Mouse (Mus musculus): ENCODE measurements around the gene Nudt22. TPM values are rescaled to one million over a fixed set of nuclear protein-coding genes. Genes with fewer than 3 reads are reported as not detected.
"Not testable (repeated sequence)": the region's sequence is repeated elsewhere in the genome, so short reads cannot be mapped to it uniquely, and the experiment has no call there.

The Nudt22 gene
- polyA plus RNA-seq, 1 experiment from 2014 or later: 20.2 TPM

DNA sequence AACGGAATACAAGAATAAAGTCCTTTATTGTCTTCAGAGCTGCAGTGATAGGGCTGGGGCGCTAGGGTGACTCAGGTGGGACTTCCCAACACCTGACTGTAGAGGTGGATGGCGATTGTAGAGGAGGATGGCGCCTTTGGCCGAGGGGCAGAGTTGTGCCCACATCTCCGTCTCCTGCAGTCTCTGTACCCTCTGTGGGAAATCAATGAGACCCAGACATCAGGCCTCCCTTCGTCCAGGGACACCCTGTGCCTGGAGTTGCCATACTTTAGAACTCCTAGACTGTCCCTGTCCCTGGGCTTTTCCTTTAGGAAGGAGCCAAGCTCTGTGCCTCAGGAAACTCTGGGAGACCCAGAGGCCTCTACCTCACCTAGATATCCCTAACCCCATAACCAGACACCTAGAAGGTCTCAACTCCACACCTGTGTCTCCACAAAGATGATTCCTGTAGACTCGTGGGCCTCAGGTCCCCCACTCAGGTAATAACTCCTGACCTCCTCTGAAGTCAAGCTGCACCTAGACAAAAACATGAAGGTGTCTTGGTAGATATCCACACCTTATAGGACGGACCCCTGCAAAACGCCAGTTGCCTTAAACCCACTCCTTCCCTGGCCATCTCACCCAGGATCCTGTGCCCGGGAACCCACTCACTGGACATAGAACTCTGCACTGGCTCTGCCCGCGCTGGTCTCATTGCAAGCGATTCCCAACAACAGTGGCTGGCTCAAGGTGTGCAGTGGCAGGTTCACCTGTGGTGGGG lies 2.7 kb downstream of the Nudt22 start:
- H3K4me1 ChIP-seq (replicated peaks): peaks cover 47% of the 10 kb centered on the region
- peak overlapping the region; percentile 53 for H3K4me3 ChIP-seq (replicated peaks)
- peak overlapping the region; percentile 72 for H3K9ac ChIP-seq (replicated peaks)
- 65% methylated on average over 14 of the region's 14 CpGs for WGBS
- H3K9me3 ChIP-seq: no peaks in the 10 kb centered on the region
- no peaks in the 10 kb centered on the region for H3K27me3 ChIP-seq
- H3K4me2 ChIP-seq (replicated peaks): peak overlapping the region; percentile 89
- H3K36me3 ChIP-seq: peaks cover 6% of the 10 kb centered on the region; the same call in 1 of the 2 replicates
- H3K27ac ChIP-seq: peak overlapping the region; percentile 52
- no peak; the same call in 1 of the 2 replicates for ATAC-seq

DNA sequence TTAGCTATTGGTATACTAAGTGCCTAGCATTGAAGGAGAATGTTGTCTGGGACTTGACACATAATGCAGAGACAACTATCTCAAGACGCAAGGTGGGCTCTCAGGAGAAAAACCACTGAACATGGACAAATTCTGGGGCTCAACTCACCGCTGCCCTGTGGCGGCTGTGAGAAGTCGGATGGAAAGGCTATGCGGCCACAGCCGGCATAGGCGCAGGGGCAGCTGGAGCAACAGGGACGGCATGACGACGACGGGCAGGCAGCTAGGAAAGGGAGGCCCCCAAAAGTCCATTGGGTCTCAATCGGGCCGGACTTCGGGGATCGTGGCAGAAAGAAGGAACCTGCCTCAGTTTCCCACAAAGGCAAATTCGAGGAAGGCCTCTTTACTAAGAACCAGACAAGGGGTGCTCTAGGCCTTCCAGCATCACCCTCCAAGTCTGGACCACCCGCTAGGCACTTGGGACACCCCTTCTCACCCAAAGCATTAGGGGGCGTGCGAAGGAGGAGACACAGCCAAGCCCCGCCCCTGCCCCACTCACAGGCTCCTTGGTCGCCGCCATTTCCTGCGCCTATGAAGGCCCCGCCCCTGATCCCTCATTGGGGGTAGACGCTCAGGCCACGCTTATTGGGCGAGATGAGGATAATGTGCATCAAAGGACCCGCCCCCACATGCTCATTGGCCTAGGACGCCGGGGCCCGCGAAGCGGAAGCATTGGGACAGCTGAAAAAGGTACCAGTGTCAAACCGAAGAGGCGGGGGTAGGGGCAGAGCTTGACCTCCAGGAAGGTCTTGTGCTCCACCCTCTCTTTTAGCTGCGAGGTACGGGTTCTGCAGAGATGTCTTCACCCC lies 3.7 kb downstream of the Nudt22 start, which contains the start of gene Dnajc4:
Dnajc4 (minus strand) TSS at position 562 of the 848 bp plus-strand sequence.
- peak; percentile 94 for ATAC-seq
- H3K4me2 ChIP-seq (replicated peaks): peak within 1 kb of the TSS; percentile 89
- H3K27ac ChIP-seq: peak within 1 kb of the TSS; percentile 52
- no peaks in the 10 kb centered on the region for H3K9me3 ChIP-seq
- H3K4me3 ChIP-seq (replicated peaks): peak within 1 kb of the TSS; percentile 53
- 2% methylated on average over 37 of the region's 37 CpGs for WGBS
- H3K27me3 ChIP-seq: no peaks in the 10 kb centered on the region
- H3K36me3 ChIP-seq: 0 out of 2 replicates have a peak, but pooled peaks cover 3% of the 10 kb centered on the region
- peaks cover 50% of the 10 kb centered on the region for H3K4me1 ChIP-seq (replicated peaks)
- H3K9ac ChIP-seq (replicated peaks): peak within 1 kb of the TSS; percentile 74

DNA sequence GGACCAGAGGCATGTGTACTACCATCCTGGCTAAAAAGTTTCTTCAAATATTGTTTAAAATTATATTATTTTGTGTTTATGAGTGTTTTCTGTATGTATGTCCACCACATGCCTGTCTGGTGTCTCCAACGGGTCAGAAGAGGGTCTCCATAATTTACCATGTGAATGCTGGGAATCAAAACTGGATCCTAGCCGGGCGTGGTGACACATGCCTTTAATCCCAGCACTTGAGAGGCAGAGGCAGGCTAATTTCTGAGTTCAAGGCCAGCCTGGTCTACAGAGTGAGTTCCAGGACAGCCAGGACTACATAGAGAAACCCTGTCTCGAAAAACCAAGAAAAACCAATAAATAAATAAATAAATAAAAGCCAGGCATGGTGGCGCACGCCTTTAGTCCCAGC lies 4.8 kb downstream of the Nudt22 start:
- H3K4me1 ChIP-seq (replicated peaks): peaks cover 50% of the 10 kb centered on the region

DNA sequence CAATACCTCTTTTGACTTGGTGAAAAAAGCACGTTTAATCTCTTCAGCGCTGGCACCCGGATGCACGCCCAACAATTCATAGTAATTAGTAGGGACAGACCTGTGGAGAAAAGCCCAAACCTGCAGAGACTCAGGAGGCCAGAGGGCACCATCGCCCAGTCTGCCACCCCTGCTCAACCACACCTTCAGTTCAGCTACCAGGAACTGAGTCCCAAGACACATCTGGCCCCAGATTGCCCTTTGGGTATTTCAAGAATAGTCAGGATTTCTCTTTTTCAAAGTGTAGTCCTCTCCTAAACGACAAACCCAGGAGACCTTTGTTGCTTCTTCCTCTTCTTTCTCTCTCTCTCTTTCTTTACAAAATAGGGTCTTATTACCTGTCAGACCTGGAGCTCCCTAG lies 5.2 kb downstream of the Nudt22 start:
- no peaks in the 10 kb centered on the region for H3K9me3 ChIP-seq
- no peak overlapping the region for H3K27ac ChIP-seq
- peaks cover 5% of the 10 kb centered on the region; the same call in 1 of the 2 replicates for H3K36me3 ChIP-seq
- no peak overlapping the region for H3K4me2 ChIP-seq (replicated peaks)
- H3K4me1 ChIP-seq (replicated peaks): peaks cover 51% of the 10 kb centered on the region
- no peak overlapping the region for H3K9ac ChIP-seq (replicated peaks)
- ATAC-seq: no peak
- WGBS: 93% methylated on average over 6 of the region's 6 CpGs
- no peaks in the 10 kb centered on the region for H3K27me3 ChIP-seq
- H3K4me3 ChIP-seq (replicated peaks): no peak overlapping the region

More for the DNA sequence above, 4.8 kb downstream of the Nudt22 start:
- not testable (repeated sequence) for H3K4me3 ChIP-seq (replicated peaks); ATAC-seq; H3K36me3 ChIP-seq; H3K9ac ChIP-seq (replicated peaks); H3K27me3 ChIP-seq; H3K27ac ChIP-seq; H3K4me2 ChIP-seq (replicated peaks); H3K9me3 ChIP-seq
- 95% methylated on average over 6 of the region's 6 CpGs for WGBS

DNA sequence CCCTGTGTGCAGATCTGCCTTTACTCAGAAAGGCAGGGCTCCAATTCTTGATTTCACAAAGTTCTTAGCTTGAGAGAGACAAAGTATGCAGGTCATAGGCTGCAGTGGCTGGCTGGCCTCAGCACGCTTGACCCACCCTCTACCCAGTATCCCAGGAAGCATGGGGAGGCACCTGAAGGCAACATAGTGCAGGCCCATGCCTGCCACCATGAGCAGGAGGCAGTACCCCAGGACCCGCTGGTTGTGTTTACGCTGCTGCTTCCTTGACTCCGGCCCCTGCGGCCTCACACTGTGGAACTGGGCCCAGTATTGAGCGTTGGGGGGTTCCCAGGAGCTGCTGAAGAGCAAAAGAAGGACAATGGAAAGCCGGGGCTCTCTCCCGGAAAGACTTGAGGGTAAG lies 6.7 kb downstream of the Nudt22 start:
- no peak for ATAC-seq
- H3K27ac ChIP-seq: no peak overlapping the region
- H3K4me1 ChIP-seq (replicated peaks): peaks cover 37% of the 10 kb centered on the region
- H3K27me3 ChIP-seq: no peaks in the 10 kb centered on the region
- no peak overlapping the region for H3K9ac ChIP-seq (replicated peaks)
- peaks cover 16% of the 10 kb centered on the region for H3K36me3 ChIP-seq
- WGBS: 87% methylated on average over 8 of the region's 8 CpGs
- no peak overlapping the region for H3K4me2 ChIP-seq (replicated peaks)
- H3K9me3 ChIP-seq: no peaks in the 10 kb centered on the region
- H3K4me3 ChIP-seq (replicated peaks): no peak overlapping the region

DNA sequence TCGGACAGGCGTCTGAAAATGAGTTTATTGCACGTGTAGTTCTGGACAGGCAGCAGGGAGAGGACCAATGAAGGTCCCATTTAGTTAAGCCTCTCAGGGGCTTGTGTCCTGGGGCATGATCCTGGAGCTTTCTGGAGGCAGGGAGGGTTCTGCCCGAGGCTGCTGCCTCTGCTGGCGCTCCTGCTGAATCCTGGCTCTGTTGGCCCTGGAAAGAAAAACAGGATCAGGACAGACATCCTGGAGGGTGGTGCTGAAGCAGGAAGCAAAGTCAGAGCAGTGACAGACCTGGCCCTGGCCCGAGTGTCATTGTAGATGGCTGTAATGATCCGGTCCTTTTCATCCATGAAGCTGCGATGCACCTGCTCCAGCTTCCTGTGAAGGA lies 8.0 kb downstream of the Nudt22 start:
- WGBS: 9% methylated on average over 8 of the region's 8 CpGs
- Histone ChIP-seq H3K27me3 (no peaks in the 10 kb centered on the region), H3K9me3 (no peaks in the 10 kb centered on the region), H3K9ac (replicated peaks) (peak overlapping the region; percentile 90), H3K27ac (peak overlapping the region; percentile 73), H3K36me3 (peaks cover 20% of the 10 kb centered on the region), H3K4me3 (replicated peaks) (peak overlapping the region; percentile 81), H3K4me1 (replicated peaks) (peaks cover 30% of the 10 kb centered on the region), H3K4me2 (replicated peaks) (peak overlapping the region; percentile 93)
- ATAC-seq: no peak

DNA sequence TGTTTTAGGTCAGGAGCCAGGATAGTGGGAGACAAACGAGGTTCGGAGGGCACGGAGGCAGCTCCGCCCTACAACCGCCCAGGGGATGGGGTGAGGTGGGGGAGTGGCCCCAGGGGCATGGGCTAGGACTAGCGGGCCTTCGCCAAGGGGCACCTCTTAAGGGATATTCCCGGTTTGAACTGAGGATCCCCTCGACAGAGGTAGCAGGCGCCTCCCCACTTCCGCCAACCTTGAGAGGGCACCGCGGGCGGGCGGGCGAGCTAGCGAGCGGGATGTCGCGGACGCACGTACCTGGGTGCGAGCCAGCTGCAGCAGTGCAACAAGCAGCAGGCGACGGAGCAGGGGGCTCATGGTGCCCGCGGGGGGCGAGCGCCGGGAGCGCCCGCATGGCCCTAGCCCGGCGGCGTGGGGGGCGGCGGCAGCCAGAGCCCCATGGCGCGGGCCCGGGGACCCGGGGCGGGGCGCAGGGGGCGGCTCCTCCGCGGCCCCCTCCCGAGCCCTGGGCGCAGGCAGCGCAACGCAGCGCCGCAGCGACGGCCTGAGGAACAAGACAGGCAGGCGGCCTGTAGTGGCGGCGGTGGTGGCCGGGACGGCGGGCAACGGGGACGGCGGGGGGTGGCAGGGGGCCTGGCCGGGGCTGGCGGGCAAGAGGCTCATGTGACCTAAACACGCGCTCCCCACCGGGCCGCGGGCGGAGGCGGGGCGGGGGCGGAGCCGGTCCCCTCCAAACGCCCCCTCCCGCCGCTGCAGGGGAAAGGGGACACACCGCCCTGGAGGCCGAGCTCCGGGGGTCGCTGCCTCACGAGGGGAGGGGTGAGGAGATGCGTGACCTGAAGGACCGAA lies 8.6 kb downstream of the Nudt22 start, which contains the start of gene Vegfb:
Vegfb (minus strand) TSS at position 591 of the 843 bp plus-strand sequence.
- Histone ChIP-seq H3K9me3 (no peaks in the 10 kb centered on the region), H3K27me3 (no peaks in the 10 kb centered on the region), H3K27ac (peak within 1 kb of the TSS; percentile 73), H3K4me2 (replicated peaks) (peak within 1 kb of the TSS; percentile 93), H3K4me1 (replicated peaks) (peaks cover 27% of the 10 kb centered on the region), H3K4me3 (replicated peaks) (peak within 1 kb of the TSS; percentile 81), H3K36me3 (peaks cover 26% of the 10 kb centered on the region), H3K9ac (replicated peaks) (peak within 1 kb of the TSS; percentile 90)
- 1% methylated on average over 43 of the region's 85 CpGs for WGBS
- peak; percentile 67 for ATAC-seq

DNA sequence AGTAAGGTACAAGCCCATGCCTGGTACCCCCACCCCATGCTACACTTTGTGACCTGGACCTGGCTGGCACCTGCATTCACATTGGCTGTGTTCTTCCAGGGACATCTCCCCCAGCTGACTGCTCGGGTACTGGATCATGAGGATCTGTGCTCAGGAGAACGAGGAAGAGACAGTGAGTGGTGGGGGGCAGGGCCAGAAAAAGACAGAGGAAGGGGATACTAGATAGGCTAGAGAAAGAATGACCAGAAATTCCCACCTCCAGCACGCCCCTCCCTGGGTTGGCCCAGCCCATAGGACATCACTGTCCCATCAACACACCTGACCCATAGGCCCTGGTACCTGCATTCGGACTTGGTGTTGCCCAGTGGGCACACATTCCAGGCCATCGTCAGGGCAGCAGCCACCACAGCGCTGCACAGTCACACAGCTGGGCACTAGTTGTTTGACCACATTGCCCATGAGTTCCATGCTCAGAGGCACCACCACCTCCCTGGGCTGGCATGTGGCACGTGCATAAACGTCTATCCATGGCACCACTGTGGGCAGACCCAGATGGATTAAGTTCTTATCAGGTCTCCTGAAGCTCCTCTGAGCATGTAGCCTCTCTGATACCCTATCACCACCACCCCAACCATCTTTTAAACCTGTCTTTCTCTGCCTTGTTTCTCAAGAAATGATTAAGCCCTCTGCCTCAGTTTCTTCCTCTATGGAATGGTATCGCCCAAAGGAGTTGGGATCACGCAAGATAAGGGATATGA lies 9.8 kb downstream of the Nudt22 start:
- H3K27me3 ChIP-seq: no peaks in the 10 kb centered on the region
- peaks cover 28% of the 10 kb centered on the region for H3K36me3 ChIP-seq
- H3K9ac ChIP-seq (replicated peaks): no peak overlapping the region; the same call in 1 of the 2 replicates
- peak overlapping the region; percentile 81; the same call in 1 of the 2 replicates for H3K4me3 ChIP-seq (replicated peaks)
- H3K9me3 ChIP-seq: no peaks in the 10 kb centered on the region
- ATAC-seq: no peak
- peak overlapping the region; percentile 93 for H3K4me2 ChIP-seq (replicated peaks)
- WGBS: 85% methylated on average over 10 of the region's 10 CpGs
- H3K27ac ChIP-seq: no peak overlapping the region
- H3K4me1 ChIP-seq (replicated peaks): peaks cover 22% of the 10 kb centered on the region

DNA sequence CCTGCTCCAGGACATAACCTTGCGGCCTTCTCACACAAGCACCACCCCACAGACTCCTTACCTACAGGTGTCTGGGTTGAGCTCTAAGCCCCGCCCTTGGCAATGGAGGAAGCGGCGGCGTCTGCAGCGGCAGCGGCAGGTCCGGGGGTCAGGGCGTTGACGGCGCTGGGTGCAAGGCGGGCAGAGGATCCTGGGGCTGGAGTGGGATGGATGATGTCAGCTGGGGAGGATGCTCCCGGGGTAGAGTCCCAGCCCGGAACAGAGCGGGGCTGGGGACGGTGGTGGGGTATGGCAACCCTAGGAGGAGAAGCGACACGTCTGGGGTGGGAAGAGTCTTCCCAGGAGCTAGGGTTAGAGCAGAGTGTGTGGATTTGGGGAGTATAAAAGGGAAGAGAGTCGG lies 10.6 kb downstream of the Nudt22 start:
- peaks cover 28% of the 10 kb centered on the region for H3K4me1 ChIP-seq (replicated peaks)
- WGBS: 83% methylated on average over 19 of the region's 19 CpGs
- no peak overlapping the region for H3K4me3 ChIP-seq (replicated peaks)
- H3K4me2 ChIP-seq (replicated peaks): no peak overlapping the region
- ATAC-seq: no peak
- H3K9me3 ChIP-seq: no peaks in the 10 kb centered on the region
- no peak overlapping the region for H3K27ac ChIP-seq
- H3K27me3 ChIP-seq: no peaks in the 10 kb centered on the region
- no peak overlapping the region for H3K9ac ChIP-seq (replicated peaks)
- H3K36me3 ChIP-seq: peaks cover 28% of the 10 kb centered on the region

DNA sequence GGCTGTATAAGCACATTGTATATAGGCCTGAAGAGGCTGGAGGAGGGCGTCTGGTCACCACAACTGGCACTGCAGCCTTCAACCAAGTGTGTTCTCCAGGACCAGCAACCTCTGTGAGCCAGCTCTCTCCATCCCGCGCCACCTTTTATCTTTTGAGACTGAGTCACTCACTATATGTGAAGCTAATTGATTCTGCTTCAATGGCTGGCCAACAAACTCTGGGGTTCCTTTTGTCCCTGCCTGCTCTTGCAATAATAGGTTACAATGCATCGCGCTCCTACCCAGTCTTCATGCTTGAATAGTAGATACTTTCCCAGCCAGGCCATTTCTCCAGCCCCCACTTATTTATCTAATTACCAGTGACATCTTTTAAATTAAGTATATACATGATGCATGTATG lies 12.3 kb downstream of the Nudt22 start:
- ATAC-seq: no peak
- 51% methylated on average over 5 of the region's 5 CpGs for WGBS
- no peak overlapping the region for H3K4me2 ChIP-seq (replicated peaks)
- peaks cover 39% of the 10 kb centered on the region for H3K4me1 ChIP-seq (replicated peaks)
- H3K27me3 ChIP-seq: no peaks in the 10 kb centered on the region
- H3K4me3 ChIP-seq (replicated peaks): no peak overlapping the region
- H3K27ac ChIP-seq: no peak overlapping the region
- peaks cover 26% of the 10 kb centered on the region for H3K36me3 ChIP-seq
- no peaks in the 10 kb centered on the region for H3K9me3 ChIP-seq
- no peak overlapping the region for H3K9ac ChIP-seq (replicated peaks)

DNA sequence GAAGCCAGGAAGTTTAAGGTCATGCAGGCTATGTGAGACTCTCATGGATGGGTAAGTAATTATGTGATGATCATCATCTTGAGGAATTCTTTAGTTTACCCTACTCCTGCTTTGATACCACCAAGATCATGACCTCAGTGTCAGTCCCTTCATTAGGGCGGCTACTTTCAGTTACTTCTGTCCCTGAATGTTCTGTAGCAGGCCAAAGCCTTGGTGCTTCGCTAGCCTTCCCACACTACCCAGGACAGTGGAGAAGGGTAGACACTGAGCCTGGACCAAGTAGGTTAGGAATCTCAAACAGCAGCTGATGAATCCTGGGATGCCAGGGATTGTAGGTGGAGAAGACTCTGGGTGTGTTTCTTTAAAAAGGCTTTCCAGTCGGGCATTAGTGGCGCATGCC lies 14.5 kb downstream of the Nudt22 start:
- H3K9ac ChIP-seq (replicated peaks): no peak overlapping the region
- no peaks in the 10 kb centered on the region for H3K27me3 ChIP-seq
- H3K36me3 ChIP-seq: peaks cover 46% of the 10 kb centered on the region
- no peaks in the 10 kb centered on the region for H3K9me3 ChIP-seq
- H3K4me3 ChIP-seq (replicated peaks): 0 out of 2 replicates have a peak overlapping the region, but pooled peaks have one; percentile 65
- 0 out of 2 replicates have a peak overlapping the region, but pooled peaks have one; percentile 87 for H3K4me2 ChIP-seq (replicated peaks)
- WGBS: 85% methylated on average over 4 of the region's 4 CpGs
- ATAC-seq: no peak
- peaks cover 45% of the 10 kb centered on the region for H3K4me1 ChIP-seq (replicated peaks)
- no peak overlapping the region for H3K27ac ChIP-seq
